Mouse (Mus musculus) ES-E14 (cell line): ENCODE data around the gene Csf2rb.

Experiments
- CHD2 ChIP-seq: IDR thresholded peaks from 2 replicates; pipeline ENCODE4 v1.6.1; 2014; ENCODE audit warnings: mild to moderate bottlenecking, low read depth, low read length, inconsistent platforms
- HCFC1 ChIP-seq: IDR thresholded peaks from 2 replicates; pipeline ENCODE4 v1.6.1; 2012; ENCODE audit warnings: low read length, inconsistent platforms, borderline replicate concordance; ENCODE audit not compliant: insufficient read depth
- MAFK ChIP-seq: IDR thresholded peaks from 2 replicates; pipeline ENCODE4 v1.6.1; 2014; ENCODE audit warnings: mild to moderate bottlenecking, low read depth, low read length, inconsistent platforms; ENCODE audit not compliant: insufficient read depth
- ZC3H11A ChIP-seq: IDR thresholded peaks from 2 replicates; pipeline ENCODE4 v1.6.1; 2012; ENCODE audit warnings: low read depth, mild to moderate bottlenecking, inconsistent platforms, low read length, borderline replicate concordance
- ZNF384 ChIP-seq: IDR thresholded peaks from 2 replicates; pipeline ENCODE4 v1.6.1; 2012; ENCODE audit warnings: low read depth, low read length, inconsistent platforms

- no peak for TF ChIP-seq CHD2
- no peak for TF ChIP-seq HCFC1
- TF ChIP-seq ZNF384 = no peak
- TF ChIP-seq MAFK = no peak
- no peak for TF ChIP-seq ZC3H11A
These were observed 18.1 kb downstream of the Csf2rb start for GRCm38 (mm10) chr15:78343683-78344082.
